Mouse (Mus musculus) gastrocnemius, adult 8-10 months (tissue): ENCODE results near the gene Vps16. TPM values are rescaled to one million over a fixed set of nuclear protein-coding genes. Genes with fewer than 3 reads are reported as not detected.

Source experiments
- DNase-seq, 2 experiments: peaks; one replicate each; pipeline ENCODE4 v3.0.0; 2022; ENCODE audit warnings: low spot score in 2 of 2
- total RNA-seq, 4 experiments: library from RNA; stranded (reverse); gene quantifications; 2 replicates each; pipeline ENCODE4 v1.2.4; 2022

The Vps16 gene
- total RNA-seq, 4 experiments from 2014 or later, result 13.2 to 20.5 (median 18.2) TPM

DNA sequence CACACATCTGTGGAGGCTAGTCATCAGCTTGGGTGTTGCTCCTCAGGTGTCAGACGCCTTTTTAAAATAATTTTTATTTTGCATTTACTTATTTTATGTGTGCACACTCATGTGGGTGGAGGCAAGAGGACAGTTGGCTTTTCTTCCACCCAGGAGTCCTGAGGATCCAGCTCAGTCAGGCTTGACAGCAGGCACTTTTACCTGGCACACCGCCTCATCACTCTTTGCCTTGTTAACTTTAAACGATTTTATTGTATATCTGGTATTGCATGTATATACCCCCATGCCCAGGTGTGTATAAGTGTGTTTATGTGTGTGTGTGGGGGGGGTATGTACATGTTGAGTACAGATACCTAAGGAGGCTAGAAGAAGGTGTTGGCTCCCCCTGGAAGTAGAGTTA lies 33.7 kb downstream of the Vps16 start:
- DNase-seq, result no peak

GRCm38 (mm10) chr2:130459576-130459975 lies 35.4 kb downstream of the Vps16 start:
- DNase-seq, result no peak

GRCm38 (mm10) chr2:130461287-130462071 lies 37.3 kb downstream of the Vps16 start:
- no peak for DNase-seq

GRCm38 (mm10) chr2:130466438-130466837 lies 42.3 kb downstream of the Vps16 start:
- DNase-seq, result no peak

DNA sequence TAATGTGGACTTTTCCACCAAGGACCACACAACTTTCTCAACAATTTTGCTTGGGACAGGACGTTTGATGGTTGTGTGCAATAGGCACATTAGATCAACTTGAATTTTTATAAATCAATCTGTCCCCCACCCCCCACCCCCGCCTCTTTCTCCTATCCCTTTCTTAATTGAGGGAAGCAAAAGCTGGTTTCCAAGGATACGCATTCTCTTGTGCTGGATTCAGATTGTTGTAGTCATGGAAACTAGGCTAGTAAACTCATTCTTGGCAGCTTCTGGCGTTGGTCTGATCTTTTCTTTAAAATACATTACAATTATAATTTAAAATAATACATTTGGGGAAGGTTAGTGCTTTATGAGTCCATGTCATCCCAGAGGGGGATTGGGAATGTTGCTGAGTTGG lies 45.2 kb downstream of the Vps16 start:
- DNase-seq, result no peak

- no peak for DNase-seq
Observed at GRCm38 (mm10) chr2:130469935-130470334, 45.8 kb downstream of the Vps16 start.

GRCm38 (mm10) chr2:130472908-130473510 lies 48.9 kb downstream of the Vps16 start:
- no peak for DNase-seq

DNA sequence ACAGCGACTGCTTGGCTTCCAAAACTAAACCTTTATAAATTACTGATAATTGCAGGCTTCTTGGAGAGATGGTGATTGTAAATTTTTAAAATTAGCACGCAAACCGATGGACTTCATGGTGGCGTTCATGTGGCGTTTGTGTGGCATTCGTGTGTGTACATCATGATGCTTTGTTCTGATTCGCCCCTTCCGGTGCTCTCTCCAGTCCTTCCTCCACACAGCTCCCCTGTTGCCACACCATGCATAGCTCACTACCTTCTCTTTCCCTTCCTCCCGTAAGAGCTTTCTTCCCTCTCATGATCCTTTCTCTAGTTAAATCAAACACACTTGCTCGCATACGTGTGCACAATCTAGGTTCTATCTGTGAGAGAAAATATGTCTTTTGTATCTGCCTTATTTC lies 51.6 kb downstream of the Vps16 start:
- no peak for DNase-seq

GRCm38 (mm10) chr2:130476666-130477297 lies 52.6 kb downstream of the Vps16 start:
- DNase-seq, result no peak

- DNase-seq, result no peak
Observed at GRCm38 (mm10) chr2:130482177-130482576, 58.0 kb downstream of the Vps16 start.

DNA sequence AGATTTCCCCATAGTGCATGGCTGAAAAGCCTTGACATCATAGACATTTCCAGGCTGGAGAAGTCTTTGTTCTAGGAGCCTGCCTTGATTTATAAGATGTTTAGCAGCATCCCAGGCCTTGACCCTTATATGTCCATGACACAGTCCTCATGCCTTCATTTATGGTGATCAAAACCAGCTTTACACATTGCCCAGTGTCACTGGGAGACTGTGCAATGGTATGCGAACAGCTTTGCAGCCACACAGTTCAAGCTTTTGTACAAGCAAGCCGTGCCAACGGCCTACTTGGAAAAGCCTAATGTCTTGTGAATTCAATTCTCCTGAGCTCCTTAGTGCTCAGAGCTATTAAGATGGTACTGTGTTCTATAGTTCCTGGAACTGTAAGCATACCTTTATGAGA lies 58.6 kb downstream of the Vps16 start:
- no peak for DNase-seq

GRCm38 (mm10) chr2:130484206-130484605 lies 60.1 kb downstream of the Vps16 start:
- no peak for DNase-seq

DNA sequence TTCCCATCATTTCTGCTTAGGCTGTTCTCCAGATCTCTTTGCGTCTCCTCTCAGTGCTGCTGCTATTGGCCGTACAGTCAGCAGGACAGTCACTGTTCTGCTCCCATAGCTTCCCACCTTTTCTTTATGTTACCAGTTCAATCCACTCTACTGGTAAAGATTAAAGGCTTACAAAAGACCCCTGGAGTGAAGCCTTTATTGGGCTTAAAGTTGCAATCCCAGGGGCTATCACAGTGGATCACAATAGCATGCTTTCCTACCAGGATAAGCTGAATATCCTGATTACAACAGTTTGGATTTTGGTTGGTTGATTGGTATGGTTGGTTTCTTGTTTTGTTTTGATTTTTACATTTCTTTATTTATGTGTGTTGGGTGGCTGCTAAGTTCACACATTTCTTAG lies 63.9 kb downstream of the Vps16 start:
- no peak for DNase-seq

DNA sequence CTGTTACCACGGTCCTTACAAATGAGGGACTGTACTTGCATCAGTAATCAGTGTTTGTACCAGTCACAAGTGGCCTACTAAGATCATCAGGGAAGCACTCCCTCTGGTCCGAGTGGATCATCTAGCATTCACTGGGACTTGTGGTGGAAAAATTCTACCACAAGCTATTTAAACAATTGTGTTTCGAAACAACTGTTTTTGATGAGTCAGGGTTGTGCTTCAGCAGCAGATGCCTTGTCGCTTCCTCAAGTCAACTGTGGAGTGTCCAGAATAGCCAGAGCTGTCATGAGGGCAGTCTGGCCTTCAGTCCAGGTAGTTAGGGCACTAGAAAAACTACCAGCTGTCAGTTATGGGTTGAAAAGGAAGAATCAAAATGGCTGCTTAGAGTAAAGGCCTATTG lies 64.5 kb downstream of the Vps16 start:
- DNase-seq, result no peak

GRCm38 (mm10) chr2:130491162-130491561 lies 67.0 kb downstream of the Vps16 start:
- no peak for DNase-seq

GRCm38 (mm10) chr2:130491587-130491986 lies 67.4 kb downstream of the Vps16 start:
- peak; percentile 18 to 27 for DNase-seq

Other genes with a start within 250 kb of the Vps16 start
- gene Snrpb, start 244.9 kb upstream of the Vps16 start, total RNA-seq, result 100 to 1,000 TPM; 130 to 142 (median 138) TPM
- not detected for gene Tmc2, start 229.1 kb upstream of the Vps16 start, total RNA-seq
- 10 to 100 TPM; 28.5 to 45.1 (median 31.8) TPM for gene Nop56, start 149.9 kb upstream of the Vps16 start, total RNA-seq
- 100 to 1,000 TPM; 364 to 434 (median 425) TPM for gene Idh3b, start 139.8 kb upstream of the Vps16 start, total RNA-seq
- gene Ebf4, start 129.2 kb upstream of the Vps16 start, total RNA-seq, result under 1 TPM; 0.12 to 0.29 (median 0.20) TPM
- gene Cpxm1, start 26.8 kb upstream of the Vps16 start, total RNA-seq, result 1 to 10 TPM; 1.1 to 2.7 (median 2.4) TPM
- not detected for gene Gm28372, start 19.1 kb upstream of the Vps16 start, total RNA-seq
- not detected for gene 1700020A23Rik, start 19.1 kb upstream of the Vps16 start, total RNA-seq
- gene Tmem239, start 17.9 kb upstream of the Vps16 start, total RNA-seq, result not detected
- gene Pced1a, start 362 bp downstream of the Vps16 start, total RNA-seq, result 1 to 10 TPM; 3.7 to 6.2 (median 3.8) TPM
- 10 to 100 TPM; 12.2 to 18.8 (median 14.5) TPM for gene Ptpra, start 25.9 kb downstream of the Vps16 start, total RNA-seq
- 10 to 100 TPM; 43.7 to 47.6 (median 46.2) TPM for gene Mrps26, start 139.4 kb downstream of the Vps16 start, total RNA-seq
- not detected for gene Oxt, start 151.8 kb downstream of the Vps16 start, total RNA-seq
- not detected for gene Avp, start 158.2 kb downstream of the Vps16 start, total RNA-seq
- 1 to 10 TPM; 5.1 to 7.7 (median 6.7) TPM for gene Fastkd5, start 205.7 kb downstream of the Vps16 start, total RNA-seq
- 1 to 10 TPM; 4.7 to 6.0 (median 5.2) TPM for gene Ubox5, start 205.7 kb downstream of the Vps16 start, total RNA-seq
- gene Lzts3, start 218.5 kb downstream of the Vps16 start, total RNA-seq, result 1 to 10 TPM; 1.8 to 3.0 (median 2.4) TPM
- 100 to 1,000 TPM; 120 to 153 (median 133) TPM for gene Ddrgk1, start 240.3 kb downstream of the Vps16 start, total RNA-seq
- gene Itpa, start 243.3 kb downstream of the Vps16 start, total RNA-seq, result 10 to 100 TPM; 12.0 to 14.5 (median 13.3) TPM